Mouse (Mus musculus) induced T-regulatory cell, adult 2 months (primary cell): ENCODE data around the gene Cacna1e.

Experiments used
- DNase-seq: peaks from one replicate; pipeline ENCODE4 v3.0.0-alpha.2; 2012; ENCODE audit warnings: low read depth

The Cacna1e gene

GRCm38 (mm10) chr1:154784862-154785261 lies 99.4 kb downstream of the Cacna1e start:
- DNase-seq = no peak

- DNase-seq = no peak
Measured at GRCm38 (mm10) chr1:154783521-154783920, 100.8 kb downstream of the Cacna1e start.

GRCm38 (mm10) chr1:154779908-154780514 lies 104.3 kb downstream of the Cacna1e start:
- no peak for DNase-seq

- DNase-seq = no peak
Measured at GRCm38 (mm10) chr1:154776344-154776743, 108.0 kb downstream of the Cacna1e start.

GRCm38 (mm10) chr1:154774468-154774867 lies 109.8 kb downstream of the Cacna1e start:
- no peak for DNase-seq

GRCm38 (mm10) chr1:154771111-154771510 lies 113.2 kb downstream of the Cacna1e start:
- DNase-seq = no peak

- no peak for DNase-seq
Measured at GRCm38 (mm10) chr1:154770542-154770941, 113.8 kb downstream of the Cacna1e start.

GRCm38 (mm10) chr1:154763132-154763531 lies 121.2 kb downstream of the Cacna1e start:
- no peak for DNase-seq

- DNase-seq = no peak
Measured at GRCm38 (mm10) chr1:154752081-154752480, 132.2 kb downstream of the Cacna1e start.

- no peak for DNase-seq
Measured at GRCm38 (mm10) chr1:154748531-154748930, 135.8 kb downstream of the Cacna1e start.

- no peak for DNase-seq
Measured at GRCm38 (mm10) chr1:154745241-154745640, 139.1 kb downstream of the Cacna1e start.

- no peak for DNase-seq
Measured at GRCm38 (mm10) chr1:154730411-154730961, 153.8 kb downstream of the Cacna1e start.

- DNase-seq = peak; percentile 52
Measured at GRCm38 (mm10) chr1:154729269-154729980, 154.9 kb downstream of the Cacna1e start.

GRCm38 (mm10) chr1:154728682-154729081 lies 155.6 kb downstream of the Cacna1e start:
- no peak for DNase-seq

- no peak for DNase-seq
Measured at GRCm38 (mm10) chr1:154727696-154728095, 156.6 kb downstream of the Cacna1e start.

GRCm38 (mm10) chr1:154726361-154727161 lies 157.7 kb downstream of the Cacna1e start:
- DNase-seq = no peak

GRCm38 (mm10) chr1:154725356-154726320 lies 158.7 kb downstream of the Cacna1e start:
- DNase-seq = no peak

- no peak for DNase-seq
Measured at GRCm38 (mm10) chr1:154723537-154724286, 160.6 kb downstream of the Cacna1e start.

GRCm38 (mm10) chr1:154723078-154723477 lies 161.2 kb downstream of the Cacna1e start:
- no peak for DNase-seq

GRCm38 (mm10) chr1:154715596-154715995 lies 168.7 kb downstream of the Cacna1e start:
- DNase-seq = no peak

GRCm38 (mm10) chr1:154712747-154713146 lies 171.6 kb downstream of the Cacna1e start:
- DNase-seq = no peak
